Mouse (Mus musculus) lung, adult 2 months (tissue): ENCODE data around the gene Wwc2. TPM values are rescaled to one million over a fixed set of nuclear protein-coding genes. Genes with fewer than 3 reads are reported as not detected.

Experiments
- DNase-seq: peaks from one replicate; pipeline ENCODE4 v3.0.0; 2022
- H3K4me1 ChIP-seq: fragments of 200-500 bp; 2 replicates; pipeline ENCODE4 v1.6.1; 2011; ENCODE audit warnings: low read length; ENCODE audit not compliant: control insufficient read depth, insufficient read depth
- H3K4me3 ChIP-seq: fragments of 200-500 bp; replicated peaks from 2 replicates; pipeline ENCODE3; 2011; ENCODE audit warnings: low read depth, mild to moderate bottlenecking, control low read depth, low read length; ENCODE audit errors: extremely low read depth
- CTCF ChIP-seq: fragments of 200-500 bp; IDR thresholded peaks from 2 replicates; pipeline ENCODE4 v1.5.1; 2011; ENCODE audit warnings: mild to moderate bottlenecking, low read length, control low read depth; ENCODE audit not compliant: insufficient read depth
- POLR2A ChIP-seq: fragments of 200-500 bp; IDR thresholded peaks from 2 replicates; pipeline ENCODE4 v1.6.1; 2011; ENCODE audit warnings: low read depth, mild to moderate bottlenecking, control low read depth, low read length, borderline replicate concordance; ENCODE audit errors: extremely low read depth
- WGBS: fragments of 180-500 bp; shearing (Covaris S2); methylation state at CpG from one replicate; pipeline ENCODE4 v1.1.7; 2018; 5-methylcytosine and 5-hydroxymethylcytosine counted together
- polyA plus RNA-seq: library from polyadenylated mRNA; depleted of rRNA; stranded (reverse); fragments of >200 nt; gene quantifications from 2 replicates; pipeline ENCODE4 v1.2.3, GENCODE M21; 2012; rRNA removed

Wwc2 gene
- polyA plus RNA-seq, 1 experiment, result 25.5 TPM

DNA sequence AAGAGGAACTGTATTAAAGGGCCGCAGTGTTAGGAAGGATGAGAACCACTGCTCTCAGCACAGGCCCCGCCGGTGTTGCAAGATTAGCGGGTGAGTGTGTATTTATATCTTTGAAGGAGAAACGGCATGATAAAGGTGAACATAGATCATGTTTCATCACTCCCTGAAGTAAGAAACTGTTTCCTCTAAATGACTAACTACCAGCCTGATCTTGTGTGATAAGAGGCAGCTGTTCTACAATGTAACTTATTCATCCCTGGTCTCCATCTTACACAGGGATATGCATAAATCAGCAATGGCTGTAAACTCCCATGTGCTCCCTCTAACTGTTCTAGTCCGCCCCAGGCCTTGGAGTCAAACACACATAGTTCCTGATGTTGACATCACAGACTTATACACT is 191.3 kb downstream of the Wwc2 start:
- TF ChIP-seq POLR2A, result no peak
- no peak for TF ChIP-seq CTCF
- DNase-seq, result no peak
- 53% methylated on average over 6 of the region's 6 CpGs for WGBS
- H3K4me1 ChIP-seq, result no peaks in the 10 kb centered on the region
- H3K4me3 ChIP-seq, result no peak overlapping the region

DNA sequence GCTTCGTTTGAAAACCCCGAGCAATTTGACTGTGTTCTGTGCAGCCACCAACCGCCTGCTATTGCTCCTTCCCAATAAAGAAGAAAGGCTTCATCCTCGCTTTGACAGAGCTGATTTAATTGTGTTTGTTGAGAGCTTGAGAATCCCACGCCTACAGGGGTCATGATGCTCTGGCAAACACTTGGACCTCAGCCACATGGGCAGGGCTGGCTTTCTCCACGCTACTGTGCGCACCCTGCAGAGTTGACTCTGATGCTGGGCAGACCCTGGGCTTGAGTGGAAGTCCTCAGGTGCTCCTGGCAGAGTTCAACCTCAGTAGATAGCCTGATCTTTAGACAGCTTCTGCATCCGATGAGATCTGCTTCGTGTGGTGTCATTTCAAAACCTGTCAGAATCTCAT is 198.7 kb downstream of the Wwc2 start:
- no peak for DNase-seq
- no peaks in the 10 kb centered on the region for H3K4me1 ChIP-seq
- TF ChIP-seq POLR2A (no peak), CTCF (no peak)
- WGBS, result 74% methylated on average over 9 of the region's 9 CpGs
- no peak overlapping the region for H3K4me3 ChIP-seq

DNA sequence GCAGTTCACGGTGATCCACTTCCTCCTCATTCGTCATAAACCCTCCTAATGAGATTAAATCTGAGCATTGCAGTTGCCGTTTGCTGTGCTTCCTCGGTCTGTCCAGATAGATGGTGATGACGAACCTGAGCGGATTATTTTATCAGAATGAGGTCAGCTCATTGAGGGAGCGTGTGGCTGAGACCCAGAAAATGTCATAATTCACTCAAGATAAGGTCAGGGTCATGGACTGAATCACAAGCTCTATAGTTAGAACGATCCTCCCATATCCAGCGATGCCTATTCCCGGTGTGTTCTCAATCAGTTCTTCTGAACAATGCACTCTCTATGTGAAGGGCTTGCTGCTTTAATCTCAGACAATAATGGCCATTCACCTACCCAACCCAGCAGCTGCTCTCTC is 203.0 kb downstream of the Wwc2 start:
- no peak overlapping the region for H3K4me3 ChIP-seq
- TF ChIP-seq POLR2A (no peak), CTCF (no peak)
- no peaks in the 10 kb centered on the region for H3K4me1 ChIP-seq
- 39% methylated on average over 10 of the region's 10 CpGs for WGBS
- DNase-seq, result no peak

DNA sequence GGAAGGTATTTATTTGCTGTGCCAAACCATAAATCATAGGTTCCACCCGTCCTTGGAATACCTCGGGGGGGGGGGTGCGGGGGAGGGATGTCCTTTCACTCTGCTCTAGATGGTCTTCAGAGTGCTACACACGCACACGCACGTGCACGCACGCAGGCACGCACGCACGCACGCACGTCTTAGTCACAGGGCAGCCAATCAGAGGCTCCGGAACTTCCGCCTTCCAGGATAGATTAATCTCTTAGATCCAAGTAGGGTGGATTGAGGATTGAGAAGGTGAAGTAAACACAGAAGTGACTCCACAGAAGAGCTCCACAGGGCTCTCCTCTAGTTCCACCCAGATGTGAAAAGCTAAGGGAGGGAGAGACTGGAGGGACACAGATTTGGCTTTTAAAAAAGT is 204.4 kb downstream of the Wwc2 start:
- WGBS, result 93% methylated on average over 15 of the region's 15 CpGs
- TF ChIP-seq POLR2A (no peak), CTCF (no peak)
- H3K4me1 ChIP-seq, result no peaks in the 10 kb centered on the region
- H3K4me3 ChIP-seq, result no peak overlapping the region
- no peak for DNase-seq

DNA sequence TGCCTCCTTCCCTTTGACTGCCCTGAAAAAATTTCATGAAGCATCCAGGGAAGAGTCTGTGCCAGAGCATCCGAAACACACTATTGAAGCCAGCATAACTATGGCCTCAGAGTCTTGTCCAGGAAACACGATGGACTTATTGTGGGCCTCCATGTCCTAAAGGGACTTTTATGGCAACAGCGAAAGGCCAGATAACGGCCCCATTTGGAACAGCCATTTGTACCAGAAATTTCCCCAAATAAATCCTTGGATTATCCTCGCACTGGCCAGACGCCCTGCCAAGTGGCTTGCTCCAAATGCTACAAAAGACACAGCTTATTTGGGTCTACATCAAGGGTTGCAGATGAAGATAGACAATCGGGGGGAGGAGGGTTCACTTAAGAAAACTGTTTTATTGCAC is 206.3 kb downstream of the Wwc2 start:
- no peak for DNase-seq
- TF ChIP-seq CTCF (no peak), POLR2A (no peak)
- no peaks in the 10 kb centered on the region for H3K4me1 ChIP-seq
- 77% methylated on average over 7 of the region's 7 CpGs for WGBS
- H3K4me3 ChIP-seq, result no peak overlapping the region

DNA sequence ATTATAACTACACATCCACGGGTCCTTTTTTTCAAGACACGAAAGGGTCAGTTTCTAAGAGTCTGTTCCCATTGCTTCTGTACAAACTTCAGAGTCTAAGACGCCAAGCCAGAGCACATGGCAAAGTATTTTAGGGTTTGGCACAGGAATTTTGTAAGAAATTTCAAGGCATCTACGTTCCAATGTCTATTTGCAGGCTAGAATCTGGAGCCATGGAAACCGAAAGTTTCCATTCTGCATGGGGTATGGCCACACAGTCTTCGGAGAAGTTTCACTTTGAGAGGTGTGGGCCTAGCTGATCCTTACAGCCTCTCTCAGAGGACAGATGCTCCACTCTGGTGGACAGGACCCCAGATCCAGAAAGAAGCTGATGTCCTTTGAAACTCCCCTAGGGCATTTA is 206.8 kb downstream of the Wwc2 start:
- DNase-seq, result no peak
- Histone ChIP-seq H3K4me3 (no peak overlapping the region), H3K4me1 (no peaks in the 10 kb centered on the region)
- no peak for TF ChIP-seq CTCF
- TF ChIP-seq POLR2A, result no peak
- 76% methylated on average over 6 of the region's 6 CpGs for whole genome bisulfite sequencing

DNA sequence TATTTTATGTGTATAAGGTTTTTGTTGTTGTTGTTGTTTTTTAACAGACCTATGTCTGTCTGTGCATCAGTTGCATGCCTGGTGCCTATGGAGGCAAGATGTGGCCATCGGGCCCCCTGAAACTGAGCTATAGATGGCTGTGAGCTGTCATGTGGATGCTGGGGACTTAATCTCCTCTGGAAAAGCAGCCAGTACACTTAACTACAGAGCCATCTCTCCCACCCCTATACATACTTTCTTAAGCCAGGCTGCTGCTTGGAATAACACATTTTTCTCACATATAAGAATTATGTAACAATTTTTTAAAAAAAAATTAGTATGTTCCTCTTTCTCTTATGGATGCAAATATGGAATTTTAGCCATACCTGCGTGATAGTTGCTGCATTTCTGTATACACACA is 207.2 kb downstream of the Wwc2 start:
- Histone ChIP-seq H3K4me1 (no peaks in the 10 kb centered on the region), H3K4me3 (no peak overlapping the region)
- TF ChIP-seq POLR2A, result no peak
- no peak for TF ChIP-seq CTCF
- 90% methylated on average over 2 of the region's 2 CpGs for WGBS
- DNase-seq, result no peak

DNA sequence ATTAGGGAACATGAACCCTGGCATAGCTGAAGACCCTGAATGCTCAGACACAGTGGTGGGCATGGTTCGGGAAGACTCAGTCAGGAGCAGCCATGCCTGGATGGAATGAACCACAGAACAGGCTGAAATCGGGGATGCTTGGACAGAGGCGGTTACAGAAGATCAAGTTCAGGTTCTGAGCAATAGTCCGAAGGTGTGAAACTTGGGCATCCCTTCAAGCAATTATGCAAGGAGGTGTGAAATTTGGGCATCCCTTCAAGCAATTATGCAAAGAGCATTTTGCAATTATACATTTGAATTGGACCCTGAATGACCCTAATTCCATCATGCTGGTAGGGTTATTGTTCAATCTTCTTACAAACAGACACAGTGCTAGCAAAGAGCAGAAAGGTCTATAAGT is 208.8 kb downstream of the Wwc2 start:
- 90% methylated on average over 4 of the region's 4 CpGs for WGBS
- H3K4me3 ChIP-seq, result no peak overlapping the region
- H3K4me1 ChIP-seq, result no peaks in the 10 kb centered on the region
- no peak for DNase-seq
- TF ChIP-seq POLR2A (no peak), CTCF (no peak)

DNA sequence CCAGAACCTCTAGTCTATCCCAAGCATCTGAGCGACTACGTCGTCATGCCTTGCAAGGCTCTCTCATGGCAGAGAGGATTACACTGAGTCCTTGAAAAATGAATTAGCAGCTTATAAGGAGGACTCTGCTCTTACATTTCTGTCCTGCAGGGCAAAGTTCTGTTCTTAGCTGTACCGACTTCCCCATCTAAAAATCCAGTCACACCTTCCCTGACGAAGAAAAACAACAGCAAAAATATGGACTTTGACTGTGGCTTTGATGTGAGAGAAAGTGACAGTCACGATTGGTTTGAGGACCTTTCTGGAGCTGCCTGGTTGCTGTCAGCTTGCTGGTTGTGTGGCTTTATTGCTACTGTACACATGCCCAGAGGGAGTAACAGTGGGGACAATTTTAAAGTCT is 211.1 kb downstream of the Wwc2 start:
- no peak for DNase-seq
- Histone ChIP-seq H3K4me1 (no peaks in the 10 kb centered on the region), H3K4me3 (no peak overlapping the region)
- TF ChIP-seq CTCF, result no peak
- 70% methylated on average over 6 of the region's 6 CpGs for WGBS

DNA sequence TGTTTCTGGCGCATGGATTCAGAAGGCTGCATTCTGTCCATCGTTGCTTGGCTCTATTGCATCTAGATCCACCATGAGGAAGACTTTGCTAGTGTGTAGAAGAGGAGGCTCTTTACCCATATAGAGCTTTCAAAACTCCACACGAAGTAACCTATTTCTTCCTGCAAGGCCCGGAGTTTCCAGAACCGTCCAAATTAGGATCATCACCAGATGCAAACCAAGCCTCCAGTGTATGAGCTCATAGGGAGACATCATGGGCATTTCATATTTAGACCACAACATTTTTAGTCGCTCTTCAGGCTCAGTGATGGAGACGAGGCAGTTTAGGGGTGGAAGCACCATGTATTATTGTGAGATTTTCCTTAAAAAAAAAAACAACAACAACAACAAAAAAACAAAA is 213.3 kb downstream of the Wwc2 start:
- 87% methylated on average over 7 of the region's 7 CpGs for WGBS
- TF ChIP-seq CTCF, result no peak
- TF ChIP-seq POLR2A, result no peak
- no peaks in the 10 kb centered on the region for H3K4me1 ChIP-seq
- no peak for DNase-seq
- H3K4me3 ChIP-seq, result no peak overlapping the region

Other genes with a start within 250 kb of the Wwc2 start
- not detected in 2 replicates for gene Cldn24, start 168.8 kb downstream of the Wwc2 start, polyA plus RNA-seq
- 1.6 and 2.7 TPM in 2 replicates for gene Cldn22, start 166.4 kb downstream of the Wwc2 start, polyA plus RNA-seq
- 0.53 and 0.56 TPM in 2 replicates for gene Dctd, start 108.2 kb upstream of the Wwc2 start, polyA plus RNA-seq